Mouse (Mus musculus) layer of hippocampus, postnatal 25 days (tissue): Measurements from ENCODE around the gene Rhot2. TPM values are rescaled to one million over a fixed set of nuclear protein-coding genes. Genes with fewer than 3 reads are reported as not detected.

Experiments
- DNase-seq, 2 experiments: peaks; one replicate each; pipeline ENCODE4 v3.0.0; 2022; ENCODE audit warnings: mixed read lengths in 2 of 2, low spot score in 1 of 2; ENCODE audit errors: extremely low spot score in 1 of 2
- total RNA-seq, 2 experiments: library from RNA; stranded (reverse); gene quantifications; 2 replicates each; pipeline ENCODE4 v1.2.3; 2021

Gene Rhot2
- total RNA-seq, 2 experiments from 2014 or later: 95.2 to 107 TPM

DNA sequence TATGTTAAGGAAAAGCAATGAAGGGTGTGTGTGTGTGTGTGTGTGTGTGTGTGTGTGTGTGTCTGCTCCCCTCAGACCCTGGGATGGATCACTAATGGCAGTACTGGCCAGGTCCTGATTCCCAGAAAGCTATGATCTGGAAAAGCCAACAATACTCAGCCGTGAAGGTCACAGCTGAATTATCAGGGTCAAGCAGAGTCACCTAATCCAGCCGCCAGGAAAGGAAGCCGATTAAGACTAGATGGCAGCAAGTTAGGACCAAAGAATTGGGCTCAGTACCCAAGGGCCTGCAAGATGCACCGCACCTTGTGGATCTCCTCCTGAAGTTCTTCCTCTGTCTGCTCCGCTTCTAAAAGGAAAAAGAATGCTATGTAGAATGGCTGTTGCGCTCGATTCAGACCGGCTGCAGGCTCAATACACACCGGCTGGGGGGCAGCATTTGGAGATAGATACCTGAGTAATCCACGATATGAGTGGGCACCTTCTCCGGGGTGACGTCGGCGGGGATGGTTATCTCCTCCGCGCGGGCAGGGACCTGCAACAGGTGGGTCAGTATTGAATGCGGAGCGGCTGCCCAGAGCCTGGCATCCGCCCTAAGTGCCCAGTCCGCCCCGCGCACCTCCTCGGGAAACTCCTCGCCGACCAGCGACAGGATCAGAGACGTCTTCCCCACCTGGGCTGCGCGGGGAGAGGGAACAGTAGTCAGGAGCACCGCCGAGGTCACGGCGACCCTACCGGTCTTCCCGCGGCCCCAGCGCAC is 835 bp downstream of the Rhot2 start:
- DNase-seq: peak in 1 of 2 experiments; percentile 33

GRCm38 (mm10) chr17:25843122-25843521 is 1.5 kb downstream of the Rhot2 start:
- DNase-seq: no peak

- DNase-seq: no peak
Observed at GRCm38 (mm10) chr17:25842509-25842908, 2.1 kb downstream of the Rhot2 start.

GRCm38 (mm10) chr17:25841117-25841880 is 3.4 kb downstream of the Rhot2 start, which contains the start of gene Gm20683:
Gene Gm20683 (minus strand): TSS chr17:25841763.
- no peak for DNase-seq

DNA sequence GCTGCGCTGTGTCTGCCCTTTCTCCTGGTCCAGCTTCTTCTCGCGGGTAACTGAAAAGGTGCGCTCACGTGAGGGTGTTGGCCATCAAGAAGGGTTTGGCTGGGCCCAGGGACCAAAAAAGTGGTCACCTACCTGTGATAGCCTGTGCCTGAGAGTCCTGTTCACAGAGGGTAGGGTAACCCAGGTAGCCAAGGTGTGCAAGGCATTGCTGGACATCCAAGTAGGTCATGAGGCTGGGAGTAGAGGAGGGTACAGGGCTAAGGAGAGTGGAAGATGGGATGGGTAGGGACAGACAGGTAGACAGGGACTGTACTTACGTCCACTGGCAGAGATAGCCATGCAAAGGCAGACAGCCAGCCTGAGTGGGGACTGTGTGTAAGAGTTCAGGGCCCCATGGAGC is 4.1 kb downstream of the Rhot2 start:
- no peak for DNase-seq

- no peak for DNase-seq
Observed at GRCm38 (mm10) chr17:25839455-25840235, 5.0 kb downstream of the Rhot2 start.

GRCm38 (mm10) chr17:25838904-25839303 is 5.7 kb downstream of the Rhot2 start:
- no peak for DNase-seq

- no peak for DNase-seq
Observed at GRCm38 (mm10) chr17:25837533-25837932, 7.1 kb downstream of the Rhot2 start.

DNA sequence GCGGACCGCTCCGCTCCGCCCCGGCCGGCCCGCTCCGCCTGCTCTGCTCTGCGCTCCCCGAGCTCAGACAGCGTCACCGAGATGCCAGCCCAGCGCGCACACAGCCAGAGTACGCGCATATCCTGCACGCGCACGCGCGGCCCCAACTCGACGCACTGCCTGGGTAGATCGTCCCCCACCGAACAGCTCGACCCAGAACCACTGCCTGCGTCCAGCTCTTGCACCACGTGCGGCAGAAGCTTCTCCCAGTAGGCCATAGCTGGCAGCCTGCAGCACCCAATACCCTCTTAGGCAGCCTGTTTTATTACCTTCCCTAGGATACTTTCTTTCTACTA is 7.6 kb downstream of the Rhot2 start, which contains the start of gene Rhbdl1:
TSS of gene Rhbdl1 (minus strand) at position 220 of the 335 bp plus-strand sequence.
- peak; percentile 73 to 77 for DNase-seq

DNA sequence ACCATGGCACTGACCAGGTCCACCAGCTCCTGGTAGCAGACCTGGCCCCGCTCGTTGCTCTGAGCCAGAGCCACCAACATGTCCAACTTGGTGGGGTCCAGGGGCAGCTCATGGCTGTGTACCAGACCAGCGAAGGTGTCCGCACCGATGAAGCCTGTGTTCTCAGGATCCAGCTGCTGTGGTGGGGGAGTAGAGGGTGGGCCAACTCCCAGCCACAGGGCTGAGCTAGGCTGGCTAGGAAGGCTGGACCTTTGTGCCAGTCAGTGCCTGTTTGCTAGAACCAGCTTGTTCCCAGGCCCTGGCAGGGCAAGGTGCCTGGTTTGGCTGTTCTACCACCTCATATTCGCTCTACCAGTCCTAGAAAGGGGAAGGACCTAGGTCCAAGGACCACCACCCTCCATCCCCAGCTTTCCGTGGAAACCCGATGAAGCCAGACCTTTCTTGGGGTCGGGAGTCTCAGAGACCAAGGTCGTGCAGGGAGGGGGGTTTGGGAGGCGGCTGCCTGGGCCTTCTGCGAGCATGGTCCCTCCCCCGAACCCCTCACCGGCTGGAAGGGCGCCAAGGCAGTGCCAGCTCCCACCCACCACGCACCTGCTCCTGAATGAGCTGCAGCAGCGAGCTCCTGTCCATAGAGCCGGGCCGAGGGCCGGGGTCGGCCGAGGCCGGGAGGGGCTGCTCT is 8.1 kb downstream of the Rhot2 start:
- peak in 1 of 2 experiments; percentile 64 for DNase-seq

- DNase-seq: no peak
Observed at GRCm38 (mm10) chr17:25835816-25836215, 8.8 kb downstream of the Rhot2 start.

DNA sequence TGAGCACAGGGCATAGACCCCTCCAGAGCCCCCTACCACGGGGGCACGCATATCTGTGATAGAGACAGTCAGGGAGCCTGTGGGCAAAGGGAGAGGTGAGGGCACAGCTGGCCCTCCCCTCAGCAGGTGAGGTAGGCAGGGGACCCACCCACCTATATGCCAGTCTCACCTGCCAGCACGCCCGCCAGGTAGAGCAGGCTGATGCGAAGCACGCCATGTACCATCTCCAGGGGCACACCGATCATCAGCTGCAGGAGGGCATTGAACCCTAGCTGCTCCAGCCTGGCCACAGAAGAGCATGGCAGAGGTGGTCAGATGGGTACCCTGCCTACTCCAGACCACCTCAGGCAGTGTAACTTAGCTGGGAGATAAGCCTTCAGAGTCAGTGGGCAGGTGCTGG is 9.3 kb downstream of the Rhot2 start:
- DNase-seq: no peak

DNA sequence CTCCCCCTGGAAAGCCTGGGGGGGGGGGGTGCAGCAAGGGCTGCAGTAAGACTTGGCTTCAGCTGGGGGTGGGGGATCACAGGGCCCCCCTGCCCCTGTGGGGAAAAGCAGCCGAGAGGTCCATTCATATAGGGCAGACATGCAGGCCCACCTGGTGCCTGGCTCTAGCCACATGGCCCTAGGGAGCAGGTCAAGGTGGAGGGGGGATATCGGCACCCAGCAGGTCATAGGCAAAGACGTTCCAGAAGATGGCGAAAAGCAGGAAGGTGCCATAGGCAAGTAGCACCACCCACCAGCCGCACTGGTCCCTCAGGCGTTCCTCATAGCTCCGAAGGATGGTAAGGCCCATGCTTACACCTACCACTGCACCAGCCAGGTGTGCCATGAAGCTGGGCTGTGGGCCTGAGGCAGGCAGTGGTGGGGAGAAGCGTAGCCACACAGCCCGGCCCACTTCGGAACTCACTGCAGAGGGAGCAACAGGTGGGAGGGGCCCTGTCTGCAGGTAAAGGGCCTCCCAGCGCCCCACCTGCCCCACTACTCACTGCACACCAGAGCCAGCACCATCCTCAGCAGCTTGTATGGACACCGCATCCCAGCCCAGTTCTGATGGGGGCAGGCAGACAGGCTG is 9.9 kb downstream of the Rhot2 start:
- DNase-seq: no peak

DNA sequence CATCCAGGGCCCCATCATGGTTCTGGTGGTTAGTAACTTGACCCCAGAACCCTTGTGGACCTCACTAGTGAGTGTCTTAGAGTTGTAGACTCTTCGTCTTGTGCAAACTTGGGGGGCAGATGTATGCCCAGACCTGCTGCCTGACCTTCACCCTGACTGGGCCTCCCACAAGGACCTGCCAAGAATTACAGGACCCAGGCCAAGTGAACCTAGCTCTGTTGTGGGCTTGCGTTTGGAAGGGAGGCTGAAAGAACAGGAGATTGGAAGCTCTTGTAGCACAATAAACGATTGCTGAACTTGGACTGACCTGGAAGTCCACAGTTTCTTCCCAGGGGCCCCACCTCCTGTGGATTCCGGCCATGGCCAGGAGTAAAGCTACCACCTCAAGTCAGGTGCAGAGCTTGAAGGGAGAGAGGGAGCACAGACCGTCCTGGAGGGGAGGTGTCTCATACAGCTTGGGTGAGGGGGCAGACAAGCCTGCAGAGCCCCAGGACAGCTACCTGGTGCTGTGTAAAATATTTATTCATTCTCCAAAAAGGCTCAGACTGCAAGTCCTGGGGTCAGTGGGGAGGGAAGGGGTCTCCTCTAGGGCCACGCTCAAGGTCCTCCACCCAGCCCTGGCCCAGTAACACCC is 10.6 kb downstream of the Rhot2 start:
- no peak for DNase-seq

DNA sequence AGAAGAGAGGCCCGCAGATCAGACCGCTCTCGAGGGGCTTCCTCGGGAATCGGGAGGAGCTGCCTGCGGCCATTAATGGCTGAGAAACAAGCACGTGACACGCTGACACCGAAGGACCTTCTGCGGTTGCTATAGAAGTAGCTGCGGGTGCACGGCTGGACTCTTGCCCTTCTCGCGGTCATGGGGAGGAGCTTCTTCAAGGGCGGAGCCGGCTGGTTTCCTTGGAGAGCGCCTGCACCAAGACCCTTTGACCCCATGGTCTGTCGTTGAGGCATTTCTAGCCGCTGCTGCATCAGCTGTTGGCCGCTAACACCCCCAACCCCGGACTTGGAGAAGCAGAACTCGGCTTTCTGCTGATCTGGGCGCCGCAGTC is 11.4 kb downstream of the Rhot2 start, which contains the start of gene Stub1:
TSS of gene Stub1 (minus strand) at position 114 of the 373 bp plus-strand sequence.
- peak in 1 of 2 experiments; percentile 70 for DNase-seq

DNA sequence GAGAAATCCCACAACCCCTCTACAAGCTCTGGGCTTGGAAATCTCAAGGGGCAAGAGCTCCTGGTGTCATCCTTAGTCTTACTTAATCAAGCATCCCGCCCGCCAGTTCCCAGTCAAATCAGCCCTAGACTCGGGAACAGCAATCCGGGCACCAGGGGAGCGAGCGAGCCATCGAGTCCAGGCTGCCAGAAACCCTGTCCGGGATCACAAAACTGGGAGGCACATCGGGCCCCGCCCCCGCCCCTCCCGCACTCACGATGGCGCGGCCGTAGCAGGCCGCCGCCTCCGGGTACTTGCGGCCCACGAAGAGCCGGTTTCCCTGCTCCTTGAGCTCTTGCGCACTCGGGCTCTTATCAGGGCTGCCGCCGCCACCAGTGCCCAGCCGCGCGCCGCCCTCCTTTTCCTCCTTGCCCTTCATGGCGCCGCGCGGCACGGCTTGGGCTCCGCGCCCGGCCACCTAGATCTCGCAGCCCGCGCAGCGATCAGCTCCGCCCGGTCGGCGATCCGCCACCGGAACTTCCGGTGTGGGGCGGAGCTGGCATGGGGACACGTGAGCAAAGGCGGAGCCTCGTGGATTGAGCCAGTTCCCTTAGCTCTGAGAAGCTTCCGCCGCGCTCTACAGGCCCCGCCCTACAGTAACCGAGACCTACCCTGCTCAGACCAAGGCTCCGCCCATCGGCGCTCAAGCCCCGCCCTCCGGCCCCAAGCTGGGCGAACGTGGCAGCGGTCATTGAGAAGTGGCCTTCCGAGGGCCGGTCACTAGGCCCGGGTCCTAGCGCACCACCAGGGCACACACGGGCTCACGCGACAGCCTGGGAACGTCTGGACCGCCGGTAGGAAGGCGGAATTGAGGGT is 12.0 kb downstream of the Rhot2 start:
- peak; percentile 93 to 95 for DNase-seq

DNA sequence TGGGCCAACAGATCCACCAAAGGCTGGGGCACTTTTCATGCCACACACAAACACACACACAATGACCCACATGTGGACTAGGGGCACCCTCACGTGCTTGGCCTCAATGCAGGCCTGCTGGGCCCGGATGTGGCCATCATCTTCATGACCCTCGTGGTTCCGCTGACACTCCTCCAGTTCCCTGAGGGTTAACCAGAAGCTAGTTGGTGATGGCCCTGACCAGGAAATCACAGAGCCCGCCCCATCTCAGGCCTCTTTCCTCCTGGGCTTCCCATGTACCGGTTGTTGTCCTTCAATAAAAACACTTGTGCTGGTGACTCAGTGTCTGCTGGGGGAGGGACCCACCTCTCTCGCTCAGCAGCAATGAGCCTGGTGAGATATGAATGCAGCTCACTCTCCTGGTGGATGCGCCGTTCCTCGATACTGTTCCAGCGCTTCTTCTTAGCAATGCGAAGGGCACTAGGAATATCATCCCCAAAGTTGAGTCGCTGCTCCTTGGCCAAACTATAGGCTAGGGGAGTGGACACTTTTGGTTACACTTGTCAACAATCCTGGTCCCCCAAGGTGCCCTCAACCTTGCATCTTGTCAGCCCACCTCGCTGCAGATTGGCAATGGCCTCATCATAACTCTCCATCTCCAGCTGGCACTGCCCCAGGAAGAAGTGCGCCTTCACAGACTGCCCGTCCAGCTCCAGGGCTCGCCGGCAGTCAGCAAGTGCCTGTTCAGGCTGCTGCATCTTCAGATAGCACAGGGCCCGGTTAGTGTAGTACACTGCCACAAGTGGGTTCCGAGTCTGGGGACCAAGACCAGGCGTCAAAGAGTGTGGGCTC is 13.0 kb downstream of the Rhot2 start:
- no peak for DNase-seq
